28 mouse cellular contexts compared by ENCODE assay signal in genomic region chr3:65690850-65691249, GRCm38 (mm10). TPM values are rescaled to one million over a fixed set of nuclear protein-coding genes. Genes with fewer than 3 reads are reported as not detected.
DNase-seq lines count a peak whose midpoint lies in the region; TF ChIP-seq lines count a peak whose summit lies in the region.
"Had no signal": no experiment of that assay in that cellular context is flagged by ENCODE, and none has a peak within 500 bp of the region (broad histone marks: within the 10 kb centered on the region; RNA-seq: fewer than 3 reads in every experiment).

No protein-coding gene starts in this region.

- no peaks in the 10 kb centered on the region for H3K36me3 ChIP-seq in CH12.LX (replicated peaks in 1 of 2; ENCODE audit: control insufficient read depth in 1 of 2, insufficient read depth in 1 of 2, low read length in 1 of 2)
- no peaks in the 10 kb centered on the region for H3K36me3 ChIP-seq in splenic B cell, adult 2 months (ENCODE audit: control insufficient read depth, insufficient read depth, low read length, poor library complexity, severe bottlenecking)
- H3K36me3 ChIP-seq: forebrain, embryonic 12.5 days; forebrain, embryonic 15.5 days; G1E; heart, embryonic 10.5 days; heart, embryonic 13.5 days had no signal

- peak in 1 of 2 experiments; percentile 61; a peak in 2 of 4 replicates for TF ChIP-seq CTCF in CH12.LX (conservative IDR thresholded peaks at IDR 0.05 in 1 of 2, IDR thresholded peaks at IDR 0.05 in 1 of 2; ENCODE audit: low read depth in 2 of 2, low read length in 2 of 2)

- DNase-seq in thymus, postnatal 0 days (ENCODE audit: low spot score) = peak; percentile 20
- DNase-seq in thymus, adult 18-20 months = no peak
- peak; percentile 32 for DNase-seq in 416B (ENCODE audit: low read depth)
- DNase-seq in CH12.LX (ENCODE audit: extremely low read depth) = no peak
- peak; percentile 21 for DNase-seq in splenic B cell, adult 2 months (ENCODE audit: low read depth, low spot score)
- no peak for DNase-seq in cerebellum, postnatal 36 days
- DNase-seq in yolk sac, embryonic 10.5 days (ENCODE audit: low spot score) = no peak
- DNase-seq: adrenal gland, adult 2 months; adrenal gland, postnatal 14 days; cerebellum, adult 11 months; cerebellum, adult 2 months; cerebellum, adult 9-11 months; cerebellum, postnatal 25 days; embryo, embryonic 11 days; gastrocnemius, postnatal 25 days; heart, adult 18-20 months; heart, postnatal 14 days; heart, postnatal 4 days had no signal

- H3K9ac ChIP-seq in CH12.LX (ENCODE audit: insufficient read depth, low read depth) = no peak overlapping the region
- H3K9ac ChIP-seq: embryonic facial prominence, embryonic 13.5 days; forebrain, embryonic 12.5 days; forebrain, embryonic 15.5 days; heart, embryonic 13.5 days; hindbrain, embryonic 14.5 days had no signal

- no peak for TF ChIP-seq EP300 in CH12.LX (IDR thresholded peaks at IDR 0.05; ENCODE audit: low read length)

- no peak for TF ChIP-seq POLR2A in CH12.LX (IDR thresholded peaks at IDR 0.05; ENCODE audit: low read depth, low read length)

- no peak overlapping the region for H3K27ac ChIP-seq in CH12.LX (ENCODE audit: insufficient read depth, low read depth)
- H3K27ac ChIP-seq: embryonic facial prominence, embryonic 10.5 days; embryonic facial prominence, embryonic 13.5 days; forebrain, embryonic 12.5 days; forebrain, embryonic 15.5 days; heart, embryonic 10.5 days; heart, embryonic 13.5 days; hindbrain, embryonic 14.5 days; hindbrain, postnatal 0 days had no signal

- no peaks in the 10 kb centered on the region for H3K9me3 ChIP-seq in CH12.LX (replicated peaks; ENCODE audit: low read length)
- H3K9me3 ChIP-seq: embryonic facial prominence, embryonic 10.5 days; embryonic facial prominence, embryonic 13.5 days; forebrain, embryonic 12.5 days; forebrain, embryonic 15.5 days; G1E; heart, embryonic 10.5 days; heart, embryonic 13.5 days had no signal

- peak; percentile 71 for TF ChIP-seq RAD21 in CH12.LX (IDR thresholded peaks at IDR 0.05; ENCODE audit: low read depth, low read length)

- no peaks in the 10 kb centered on the region for H3K4me1 ChIP-seq in CH12.LX (ENCODE audit: control insufficient read depth in 1 of 2, insufficient read depth in 2 of 2)
- H3K4me1 ChIP-seq: embryonic facial prominence, embryonic 13.5 days; forebrain, embryonic 12.5 days; forebrain, embryonic 15.5 days had no signal

- in situ Hi-C loops in CH12.LX (cut with MboI; ENCODE audit: low pct_ligation_motif_present, low pct_unique_long_range_greater_than_20kb, low sequenced_read_pairs) = loop anchor here (10.0 kb wide), 1 partner anchor 244 kb away; no protein-coding TSS in a partner anchor

- no peaks in the 10 kb centered on the region for H3K27me3 ChIP-seq in CH12.LX (replicated peaks)
- no peaks in the 10 kb centered on the region for H3K27me3 ChIP-seq in splenic B cell, adult 2 months (ENCODE audit: control insufficient read depth, insufficient read depth, low read length, poor library complexity, severe bottlenecking)
- H3K27me3 ChIP-seq: embryonic facial prominence, embryonic 13.5 days; forebrain, embryonic 12.5 days; forebrain, embryonic 15.5 days; heart, embryonic 13.5 days had no signal

- dilution Hi-C loops in CH12.LX (cut with MboI; ENCODE audit: extremely low pct_ligation_motif_present, extremely low pct_unique_long_range_greater_than_20kb, low sequenced_read_pairs) = no loop called here

- H3K4me3 ChIP-seq in CH12.LX (replicated peaks in 1 of 3; ENCODE audit: low read depth in 2 of 3, low read length in 2 of 3, poor library complexity in 1 of 3) = no peak overlapping the region
- H3K4me3 ChIP-seq: embryonic facial prominence, embryonic 10.5 days; embryonic facial prominence, embryonic 13.5 days; erythroblast, embryonic 14.5 days; forebrain, embryonic 12.5 days; forebrain, embryonic 15.5 days; heart, embryonic 10.5 days; heart, embryonic 13.5 days had no signal

- H3K4me2 ChIP-seq in CH12.LX (ENCODE audit: insufficient read depth, low read depth, poor library complexity, severe bottlenecking) = no peak overlapping the region
- H3K4me2 ChIP-seq: embryonic facial prominence, embryonic 13.5 days; forebrain, embryonic 12.5 days; forebrain, embryonic 15.5 days; heart, embryonic 13.5 days; hindbrain, embryonic 14.5 days had no signal

- no peaks in the 10 kb centered on the region for H3K79me2 ChIP-seq in CH12.LX (replicated peaks; ENCODE audit: control insufficient read depth, extremely low read depth, insufficient read depth, poor library complexity, severe bottlenecking)

TF ChIP-seq in CH12.LX, 34 proteins besides CTCF, POLR2A, EP300 and RAD21:
- TF ChIP-seq USF1 (IDR thresholded peaks at IDR 0.05; ENCODE audit: low read depth, low read length) (no peak), ZNF384 (IDR thresholded peaks at IDR 0.05; ENCODE audit: low read depth, low read length) (no peak), IRF4 (IDR thresholded peaks at IDR 0.05; ENCODE audit: low read depth, low read length) (peak; percentile 24; the same call in 1 of the 2 replicates), JUN (IDR thresholded peaks at IDR 0.05; ENCODE audit: insufficient read depth, low read depth, low read length) (no peak), MEF2A (IDR thresholded peaks at IDR 0.05; ENCODE audit: borderline replicate concordance, low read depth, low read length) (no peak), KAT2A (IDR thresholded peaks at IDR 0.05; ENCODE audit: insufficient replicate concordance, low read length) (no peak), SMC3 (IDR thresholded peaks at IDR 0.05; ENCODE audit: low read depth, low read length) (peak; percentile 69), RCOR1 (conservative IDR thresholded peaks at IDR 0.05; ENCODE audit: low read depth, low read length) (no peak), UBTF (IDR thresholded peaks at IDR 0.05; ENCODE audit: low read depth, low read length) (no peak), ZC3H11A (IDR thresholded peaks at IDR 0.05; ENCODE audit: low read depth, low read length) (peak; percentile 21; the same call in 1 of the 2 replicates), HCFC1 (IDR thresholded peaks at IDR 0.05; ENCODE audit: low read depth, low read length) (no peak)

RNA-seq across cellular contexts. Expression of gene Lekr1, which starts 24.8 kb away (rescaled TPM):
- polyA plus RNA-seq in thymus, postnatal 0 days (2015; fragmentation: Nextera tagmentation; extraction: Ambion mirVana) = 4.5 and 5.2 TPM in 2 replicates
- total RNA-seq in CH12.LX (2012; rRNA removed) = 0.92 and 1.4 TPM in 2 replicates
- 0.47 and 0.78 TPM in 2 replicates for total RNA-seq in CH12.LX (2014; rRNA removed)
- 0.17 and 0.26 TPM in 2 replicates for polyA plus RNA-seq in CH12.LX (2012; ENCODE audit: insufficient read length, low read depth)
- polyA plus RNA-seq: adrenal gland, adult 2 months; erythroblast, embryonic 14.5 days; G1E had no signal

Comparison
In these comparisons a context has a peak if more than half of its experiments do, and no peak if none do; other contexts are left out.
1. DNase-seq: peak in thymus, postnatal 0 days (single experiment), 416B (single experiment) and splenic B cell, adult 2 months (single experiment); none in thymus, adult 18-20 months (0 of 2), CH12.LX (single experiment), cerebellum, postnatal 36 days (0 of 2) and yolk sac, embryonic 10.5 days (single experiment).